Mouse (Mus musculus) liver, embryonic 14.5 days (tissue): Measurements from ENCODE around the gene Pax5.

ENCODE experiments used
- CTCF ChIP-seq: IDR thresholded peaks from 2 replicates; pipeline ENCODE4 v1.5.1; 2016; ENCODE audit warnings: antibody characterized with exemption, low read depth, control low read depth
- EP300 ChIP-seq: IDR thresholded peaks from 2 replicates; pipeline ENCODE4 v1.6.1; 2016; ENCODE audit warnings: antibody characterized with exemption, low read depth

DNA sequence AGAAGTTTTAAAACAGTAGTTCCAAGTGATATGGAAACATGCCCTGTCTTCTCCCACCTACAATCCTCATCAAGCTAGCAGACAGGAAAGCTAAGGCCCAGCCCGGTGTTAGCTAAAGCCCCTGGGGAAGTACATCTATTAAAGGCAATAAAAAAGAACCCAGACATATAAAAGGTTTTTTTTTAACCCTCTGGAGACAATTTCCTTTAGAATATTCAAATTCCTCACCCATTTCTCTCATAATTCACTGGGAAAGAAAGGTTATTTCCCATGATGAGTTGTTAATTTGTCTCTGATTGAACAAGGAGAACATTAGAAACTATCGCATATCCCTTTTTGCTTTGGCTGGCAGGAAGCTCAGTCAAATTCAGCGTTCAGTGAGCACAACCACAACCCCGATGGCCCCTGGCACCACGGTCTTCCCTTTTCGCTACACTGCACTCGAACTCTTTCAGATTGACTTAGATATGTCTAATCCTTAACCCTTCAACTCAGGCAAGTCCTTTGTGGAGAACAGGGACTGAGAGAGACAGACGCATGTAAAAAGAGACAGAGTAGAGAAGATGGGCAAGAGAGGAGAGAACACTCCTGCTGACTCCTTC is 96.1 kb downstream of the Pax5 start:
- TF ChIP-seq CTCF, result no peak
- no peak for TF ChIP-seq EP300
